Mouse (Mus musculus) stomach, embryonic 16.5 days (tissue): ENCODE measurements around the gene Ifi27. TPM values are rescaled to one million over a fixed set of nuclear protein-coding genes. Genes with fewer than 3 reads are reported as not detected.

Source experiments
- ATAC-seq: fragments of 200-750 bp; cut with Nextera tagmentation; 2 replicates; pipeline ENCODE4 v1.8.0; 2017; ENCODE audit warnings: moderate number of reproducible peaks, moderate TSS enrichment; ENCODE audit not compliant: insufficient read depth, low FRiP score
- H3K27ac ChIP-seq: fragments of 300-500 bp; sonication (generic); 2 replicates; pipeline ENCODE4 v1.5.1; 2014; ENCODE audit warnings: low read length
- H3K27me3 ChIP-seq: fragments of 300-500 bp; sonication (generic); 2 replicates; pipeline ENCODE4 v1.6.1; 2014; ENCODE audit warnings: low read length, control low read depth, mixed read lengths; ENCODE audit not compliant: control insufficient read depth, insufficient read depth
- H3K36me3 ChIP-seq: fragments of 300-500 bp; sonication (generic); 2 replicates; pipeline ENCODE4 v1.6.1; 2014; ENCODE audit warnings: low read length; ENCODE audit not compliant: control insufficient read depth, insufficient read depth
- H3K4me1 ChIP-seq: fragments of 300-500 bp; sonication (generic); 2 replicates; pipeline ENCODE4 v1.6.1; 2014; ENCODE audit warnings: low read length, control low read depth, mixed read lengths; ENCODE audit not compliant: control insufficient read depth, insufficient read depth
- H3K4me2 ChIP-seq: fragments of 300-500 bp; sonication (generic); 2 replicates; pipeline ENCODE4 v1.6.1; 2014; ENCODE audit warnings: low read depth, low read length, mixed read lengths
- H3K4me3 ChIP-seq: fragments of 300-500 bp; sonication (generic); replicated peaks from 2 replicates; pipeline ENCODE4 v1.5.1; 2014; ENCODE audit warnings: mild to moderate bottlenecking, low read length
- H3K9ac ChIP-seq: fragments of 300-500 bp; sonication (generic); 2 replicates; pipeline ENCODE4 v1.6.1; 2014; ENCODE audit warnings: low read length
- H3K9me3 ChIP-seq: fragments of 300-500 bp; sonication (generic); replicated peaks from 2 replicates; pipeline ENCODE4 v1.6.1; 2016; ENCODE audit warnings: low read length, control low read depth; ENCODE audit not compliant: control insufficient read depth
- WGBS: fragments of 180-500 bp; shearing (Covaris S2); extraction: QIAGEN DNeasy Blood & Tissue Kit; methylation state at CpG from one replicate; pipeline ENCODE4 v1.1.7; 2014; 5-methylcytosine and 5-hydroxymethylcytosine counted together
- polyA plus RNA-seq: library from polyadenylated mRNA; unstranded; fragments of >200 nt; fragmentation: Nextera tagmentation; extraction: Ambion mirVana; gene quantifications from 2 replicates; pipeline ENCODE4 v1.2.1, GENCODE M21; 2015

Ifi27 gene
- 49.3 and 56.6 TPM in 2 replicates for polyA plus RNA-seq

DNA sequence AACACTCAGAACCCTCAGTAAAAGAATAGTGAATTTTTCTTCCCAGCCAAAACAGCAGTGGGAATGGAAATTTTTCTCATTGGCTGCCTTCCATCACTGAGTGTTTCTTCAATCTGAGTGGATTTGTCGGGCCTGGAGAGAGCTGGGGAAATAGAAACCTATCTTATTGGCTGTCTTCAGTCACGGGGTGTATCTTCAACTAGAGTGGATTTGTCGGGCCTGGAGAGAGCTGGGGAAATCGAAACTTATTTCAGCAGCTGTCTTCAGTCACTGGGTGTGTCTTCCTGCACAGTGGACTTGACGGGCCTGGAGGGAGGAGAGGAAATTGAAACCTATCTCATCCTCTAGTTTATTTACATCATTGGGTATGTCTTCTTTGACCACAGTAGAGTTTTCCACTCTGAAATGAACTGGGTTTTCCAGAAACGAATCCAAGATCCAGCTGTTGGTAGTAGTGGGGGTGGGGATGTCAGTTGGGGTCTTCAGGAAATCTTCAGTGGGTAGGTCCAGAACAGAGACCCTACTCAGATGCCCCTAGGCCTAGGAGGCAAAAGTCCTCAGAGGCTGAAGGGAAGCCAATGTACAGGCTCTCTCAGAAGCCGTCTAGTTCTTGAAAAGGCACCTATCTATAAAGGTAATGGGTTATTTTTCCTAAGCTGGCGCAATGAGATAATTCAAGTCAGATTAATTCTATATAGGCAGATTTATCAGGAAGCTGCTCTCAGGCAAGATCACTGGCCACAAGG, at the start of gene Ifi27:
TSS of gene Ifi27 (plus strand) at position 226 of the 746 bp plus-strand sequence.
- peak within 1 kb of the TSS; percentile 91 for H3K27ac ChIP-seq
- WGBS: 41% methylated on average over 8 of the region's 8 CpGs
- peak; percentile 95 for ATAC-seq
- peak within 1 kb of the TSS; percentile 41 for H3K4me2 ChIP-seq
- H3K4me3 ChIP-seq: peak within 1 kb of the TSS; percentile 35
- H3K36me3 ChIP-seq: no peaks in the 10 kb centered on the region
- no peaks in the 10 kb centered on the region for H3K27me3 ChIP-seq
- H3K9me3 ChIP-seq: no peaks in the 10 kb centered on the region
- no peak within 1 kb of the TSS for H3K9ac ChIP-seq
- H3K4me1 ChIP-seq: no peaks in the 10 kb centered on the region

- H3K27me3 ChIP-seq: no peaks in the 10 kb centered on the region
- WGBS: under 1% methylated on average over 58 of the region's 58 CpGs
- ATAC-seq: peak; percentile 98
- H3K9me3 ChIP-seq: no peaks in the 10 kb centered on the region
- H3K36me3 ChIP-seq: no peaks in the 10 kb centered on the region
- H3K27ac ChIP-seq: no peak within 1 kb of the TSS
- peak within 1 kb of the TSS; percentile 93 for H3K9ac ChIP-seq
- H3K4me3 ChIP-seq: peak within 1 kb of the TSS; percentile 85
- peaks cover 4% of the 10 kb centered on the region; the same call in 1 of the 2 replicates for H3K4me1 ChIP-seq
- peak within 1 kb of the TSS; percentile 70 for H3K4me2 ChIP-seq
Measured at GRCm38 (mm10) chr12:103388505-103389347, 45.3 kb upstream of the Ifi27 start, which contains the start of gene Otub2. Gene Otub2 (plus strand): TSS chr12:103388682.

DNA sequence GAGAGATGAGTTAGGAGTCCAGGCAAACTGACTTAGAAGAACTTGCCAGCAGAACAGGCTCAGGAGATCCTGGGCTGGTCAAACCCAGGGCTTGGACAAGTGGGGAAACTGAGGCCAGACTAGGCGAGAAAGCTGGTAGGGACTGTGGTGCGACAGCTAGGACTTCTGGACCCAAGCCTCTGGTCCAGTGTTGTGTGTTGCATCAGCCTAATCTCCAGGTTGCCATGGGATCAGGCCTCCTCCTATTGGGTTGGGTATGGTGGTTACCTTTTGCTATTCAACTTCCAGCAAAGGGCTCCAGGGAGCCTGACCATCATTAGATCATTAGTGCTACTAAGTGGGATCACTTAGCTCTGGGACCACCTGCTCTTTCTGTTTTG, 44.7 kb upstream of the Ifi27 start:
- no peak for ATAC-seq
- 69% methylated on average over 2 of the region's 2 CpGs for WGBS
- peak overlapping the region; percentile 70 for H3K4me2 ChIP-seq
- H3K4me1 ChIP-seq: peaks cover 4% of the 10 kb centered on the region; the same call in 1 of the 2 replicates
- no peak overlapping the region for H3K27ac ChIP-seq
- H3K9me3 ChIP-seq: no peaks in the 10 kb centered on the region
- H3K36me3 ChIP-seq: no peaks in the 10 kb centered on the region
- H3K27me3 ChIP-seq: no peaks in the 10 kb centered on the region
- peak overlapping the region; percentile 93 for H3K9ac ChIP-seq
- H3K4me3 ChIP-seq: peak overlapping the region; percentile 85

- ATAC-seq: no peak
- no peak overlapping the region for H3K27ac ChIP-seq
- H3K4me3 ChIP-seq: no peak overlapping the region
- WGBS: 74% methylated on average over 4 of the region's 4 CpGs
- H3K36me3 ChIP-seq: no peaks in the 10 kb centered on the region
- 0 out of 2 replicates have a peak overlapping the region, but pooled peaks have one; percentile 13 for H3K9ac ChIP-seq
- H3K4me2 ChIP-seq: no peak overlapping the region
- peaks cover 4% of the 10 kb centered on the region; the same call in 1 of the 2 replicates for H3K4me1 ChIP-seq
- no peaks in the 10 kb centered on the region for H3K9me3 ChIP-seq
- no peaks in the 10 kb centered on the region for H3K27me3 ChIP-seq
Measured at GRCm38 (mm10) chr12:103389982-103390381, 44.0 kb upstream of the Ifi27 start.

DNA sequence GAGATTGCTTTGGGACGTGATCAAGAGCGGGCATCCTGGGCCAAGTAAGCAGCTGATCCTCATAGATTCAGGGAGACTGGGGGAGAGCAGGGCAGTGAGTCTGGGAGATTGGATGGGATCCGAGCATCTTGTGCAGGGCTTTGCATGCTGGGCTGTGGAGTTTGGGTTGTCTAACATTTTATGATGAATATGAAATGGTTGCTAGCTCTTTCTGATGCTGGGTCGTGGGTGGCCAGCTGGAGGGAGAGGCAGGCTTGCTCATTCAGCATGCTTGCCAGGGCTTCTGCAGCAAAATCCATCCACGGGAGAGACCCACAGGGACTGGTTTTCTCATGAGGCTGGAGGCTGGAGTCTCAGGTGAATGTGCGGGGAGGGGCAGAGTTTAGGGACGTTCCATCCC, 42.9 kb upstream of the Ifi27 start:
- no peak overlapping the region; the same call in 1 of the 2 replicates for H3K9ac ChIP-seq
- no peak overlapping the region for H3K4me2 ChIP-seq
- peaks cover 4% of the 10 kb centered on the region; the same call in 1 of the 2 replicates for H3K4me1 ChIP-seq
- no peak overlapping the region for H3K4me3 ChIP-seq
- H3K27me3 ChIP-seq: no peaks in the 10 kb centered on the region
- ATAC-seq: no peak
- H3K27ac ChIP-seq: no peak overlapping the region
- no peaks in the 10 kb centered on the region for H3K36me3 ChIP-seq
- no peaks in the 10 kb centered on the region for H3K9me3 ChIP-seq
- WGBS: 62% methylated on average over 7 of the region's 7 CpGs

GRCm38 (mm10) chr12:103393528-103393927, 40.5 kb upstream of the Ifi27 start:
- ATAC-seq: peak; percentile 25; the same call in 1 of the 2 replicates
- H3K4me2 ChIP-seq: no peak overlapping the region
- no peaks in the 10 kb centered on the region for H3K27me3 ChIP-seq
- no peaks in the 10 kb centered on the region for H3K36me3 ChIP-seq
- peaks cover 4% of the 10 kb centered on the region; the same call in 1 of the 2 replicates for H3K4me1 ChIP-seq
- no peak overlapping the region for H3K4me3 ChIP-seq
- no peaks in the 10 kb centered on the region for H3K9me3 ChIP-seq
- WGBS: 21% methylated on average over 6 of the region's 6 CpGs
- no peak overlapping the region for H3K27ac ChIP-seq
- H3K9ac ChIP-seq: no peak overlapping the region

GRCm38 (mm10) chr12:103395486-103396275, 38.3 kb upstream of the Ifi27 start:
- no peak overlapping the region for H3K4me2 ChIP-seq
- no peak overlapping the region for H3K4me3 ChIP-seq
- WGBS: 63% methylated on average over 12 of the region's 12 CpGs
- H3K4me1 ChIP-seq: no peaks in the 10 kb centered on the region
- no peaks in the 10 kb centered on the region for H3K27me3 ChIP-seq
- no peak for ATAC-seq
- H3K36me3 ChIP-seq: no peaks in the 10 kb centered on the region
- H3K9ac ChIP-seq: no peak overlapping the region
- no peak overlapping the region for H3K27ac ChIP-seq
- no peaks in the 10 kb centered on the region for H3K9me3 ChIP-seq

DNA sequence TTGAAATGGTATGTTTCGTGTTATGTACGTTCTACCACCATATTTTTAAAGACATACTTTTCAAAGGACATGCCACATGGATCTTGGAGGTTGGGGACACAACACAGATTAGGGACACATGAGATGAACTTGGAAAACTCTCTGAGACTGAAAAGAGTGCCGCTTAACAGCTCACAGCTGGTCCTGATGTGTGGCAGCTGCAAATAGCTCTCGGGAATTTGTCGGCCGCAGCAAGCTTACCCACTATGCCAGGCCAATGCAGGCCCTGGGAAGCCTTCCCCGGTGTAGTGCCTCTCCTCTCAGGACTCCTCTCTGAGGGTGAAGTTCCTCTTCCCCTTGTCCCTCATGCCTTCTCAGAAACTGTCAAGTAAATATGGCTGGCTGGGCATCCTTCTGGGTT, 37.3 kb upstream of the Ifi27 start:
- 69% methylated on average over 7 of the region's 7 CpGs for WGBS
- no peak overlapping the region for H3K4me2 ChIP-seq

More for the DNA sequence above, 37.3 kb upstream of the Ifi27 start:
- Histone ChIP-seq H3K4me1 (no peaks in the 10 kb centered on the region), H3K36me3 (no peaks in the 10 kb centered on the region), H3K9me3 (no peaks in the 10 kb centered on the region), H3K4me3 (no peak overlapping the region), H3K9ac (no peak overlapping the region), H3K27ac (no peak overlapping the region), H3K27me3 (no peaks in the 10 kb centered on the region)
- ATAC-seq: no peak
